Mouse (Mus musculus): Measurements from ENCODE around the gene Gm4792.

DNA sequence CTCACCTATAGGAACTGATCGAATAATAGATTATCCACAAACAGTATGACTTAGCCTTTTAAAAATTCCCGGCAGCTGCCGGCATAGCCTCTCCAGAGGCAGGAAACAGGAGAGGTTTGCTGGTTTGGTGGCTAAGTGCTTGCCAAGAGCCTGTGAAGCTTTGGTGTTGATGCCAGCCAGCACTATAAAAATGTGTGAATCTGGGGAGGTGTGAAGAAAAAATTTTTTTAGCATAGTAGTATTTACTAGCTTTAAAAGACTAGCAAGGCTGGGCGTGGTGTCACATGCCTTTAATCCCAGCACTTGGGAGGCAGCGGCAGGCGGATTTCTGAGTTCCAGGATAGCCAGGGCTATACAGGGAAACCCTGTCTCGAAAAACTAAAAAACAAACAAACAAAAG is 45.1 kb upstream of the Gm4792 start:
- TF ChIP-seq GATA1 (IDR thresholded peaks at IDR 0.05; ENCODE audit: borderline replicate concordance, low read length) (no peak), FLI1 (IDR thresholded peaks at IDR 0.05; ENCODE audit: low read length) (no peak)
